Mouse (Mus musculus) adrenal gland, adult 2 months (tissue): ENCODE data around the gene Hc. TPM values are rescaled to one million over a fixed set of nuclear protein-coding genes. Genes with fewer than 3 reads are reported as not detected.
A peak's percentile ranks its signal among the peaks of the same experiment; 100 is the strongest.

Source experiments
- DNase-seq: peaks from one replicate; pipeline ENCODE4 v3.0.0; 2021
- polyA plus RNA-seq: library from polyadenylated mRNA; depleted of rRNA; stranded (reverse); fragments of >200 nt; gene quantifications from 2 replicates; pipeline ENCODE4 v1.2.3, GENCODE M21; 2012
- total RNA-seq, 2 experiments: library from RNA; stranded (reverse); gene quantifications; 2 replicates each; pipeline ENCODE4 v1.2.3; 2021

Gene Hc
- total and polyA plus RNA-seq, 3 experiments: 0.03 to 1.0 TPM; not detected in 1

DNA sequence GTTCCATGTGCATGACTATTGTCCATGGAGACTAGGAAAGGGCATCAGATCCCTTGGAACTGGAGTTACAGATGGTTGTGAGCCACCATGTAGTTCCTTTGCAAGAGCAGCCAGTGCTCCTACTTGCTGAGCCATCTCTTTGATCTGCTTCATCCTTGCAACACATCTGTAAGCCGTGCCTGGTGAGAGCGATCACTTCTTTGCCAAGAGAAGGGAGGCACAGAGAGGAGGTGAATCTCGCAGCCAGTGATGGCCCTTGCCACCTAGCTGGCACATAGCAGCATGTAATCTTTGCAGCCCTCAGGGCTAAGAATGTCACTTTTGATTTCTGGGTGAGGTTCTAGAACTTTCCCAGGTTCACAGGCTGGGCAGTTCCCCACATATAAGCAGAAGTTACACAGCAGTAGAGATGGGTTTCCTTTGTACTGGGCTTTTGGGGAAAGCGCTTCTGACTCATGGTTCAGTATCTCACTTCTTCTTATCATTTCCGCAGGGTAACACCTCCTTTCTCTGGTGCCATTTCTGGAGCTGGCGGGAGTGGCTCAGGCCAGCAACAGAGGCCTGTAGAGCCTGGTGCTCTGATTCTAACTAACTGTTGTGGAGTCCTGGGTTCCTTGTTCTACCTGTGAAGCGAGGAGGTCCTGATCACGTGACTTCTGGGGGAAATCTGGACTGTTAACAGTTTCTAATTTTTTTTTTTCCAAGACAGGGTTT, 84.1 kb downstream of the Hc start:
- DNase-seq: no peak

DNA sequence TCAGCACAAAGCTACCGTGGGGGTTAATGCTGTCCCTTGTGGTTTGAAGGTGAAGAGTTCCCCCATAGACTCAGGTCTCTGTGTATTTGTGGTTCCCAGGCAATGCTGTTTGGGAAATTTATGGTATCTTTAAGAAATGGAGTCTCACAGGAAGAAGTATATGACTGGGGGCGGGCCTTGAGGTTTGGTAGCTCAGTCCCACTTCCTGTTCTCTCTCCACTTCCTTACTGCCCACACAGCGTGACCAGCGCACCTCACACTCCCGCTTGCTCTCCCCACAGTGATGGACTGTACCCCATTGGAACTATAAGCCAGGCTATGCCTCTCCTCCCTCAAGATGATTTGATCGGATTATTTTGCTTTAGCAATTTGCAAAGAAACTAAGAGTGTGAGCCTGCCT, 84.8 kb downstream of the Hc start:
- no peak for DNase-seq

DNA sequence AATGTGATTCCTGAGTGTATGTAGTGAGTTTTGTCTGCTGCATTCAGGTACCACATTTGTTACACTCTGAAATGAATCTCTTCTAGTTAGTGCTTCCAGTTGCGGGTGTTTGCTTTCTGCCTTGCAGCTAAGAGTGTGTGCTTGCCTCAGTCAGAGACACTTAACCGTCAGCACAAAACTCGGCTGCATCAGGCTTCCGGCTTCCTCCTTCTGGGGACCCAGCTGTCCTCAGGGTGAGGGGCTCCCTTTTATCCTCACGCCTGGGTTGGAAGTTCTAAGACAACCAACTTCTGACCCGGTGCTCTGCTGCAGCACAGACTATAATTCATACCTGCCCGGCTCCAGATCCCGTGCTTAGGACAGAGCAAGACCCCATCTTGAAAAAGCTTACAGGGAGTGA, 88.2 kb downstream of the Hc start:
- DNase-seq: no peak

DNA sequence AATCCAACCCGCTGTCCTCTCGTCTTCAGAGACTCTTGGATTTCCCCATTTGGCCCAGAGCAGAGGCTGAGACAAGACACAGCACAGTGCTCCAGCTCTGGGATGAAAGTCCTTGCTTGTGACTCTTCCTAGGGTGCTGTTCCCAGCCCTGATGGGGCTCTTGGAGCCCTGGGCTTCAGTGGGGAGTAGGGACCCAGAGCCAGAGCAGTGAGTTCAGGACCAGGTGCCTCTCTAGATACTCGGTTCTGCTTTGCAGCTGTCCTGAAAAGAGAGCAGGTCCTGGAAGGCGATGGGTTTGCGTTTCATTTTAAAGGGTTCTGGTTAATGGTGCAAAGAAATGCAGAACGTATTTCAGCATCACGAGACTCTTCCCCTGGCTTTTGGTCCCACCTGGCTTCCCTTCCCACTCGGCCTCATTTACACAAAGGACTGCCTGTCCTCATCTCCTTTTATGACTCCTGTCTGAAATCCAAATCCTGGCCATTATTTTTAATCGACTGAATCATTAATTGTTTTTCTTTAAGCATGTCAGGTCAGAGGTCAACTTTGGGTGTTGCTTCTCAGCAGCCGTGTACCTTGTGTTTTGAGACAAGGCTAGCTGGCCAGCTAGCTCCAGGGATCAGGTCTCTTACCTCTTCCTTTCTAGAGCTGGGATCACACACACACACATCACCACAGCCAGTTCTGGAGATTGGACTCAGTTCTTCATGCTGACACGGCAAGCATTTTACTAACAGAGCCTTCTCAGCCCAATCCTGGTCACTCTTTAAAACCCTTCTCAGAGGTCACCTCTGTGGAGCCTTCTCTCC, 90.0 kb downstream of the Hc start:
- DNase-seq: no peak

DNA sequence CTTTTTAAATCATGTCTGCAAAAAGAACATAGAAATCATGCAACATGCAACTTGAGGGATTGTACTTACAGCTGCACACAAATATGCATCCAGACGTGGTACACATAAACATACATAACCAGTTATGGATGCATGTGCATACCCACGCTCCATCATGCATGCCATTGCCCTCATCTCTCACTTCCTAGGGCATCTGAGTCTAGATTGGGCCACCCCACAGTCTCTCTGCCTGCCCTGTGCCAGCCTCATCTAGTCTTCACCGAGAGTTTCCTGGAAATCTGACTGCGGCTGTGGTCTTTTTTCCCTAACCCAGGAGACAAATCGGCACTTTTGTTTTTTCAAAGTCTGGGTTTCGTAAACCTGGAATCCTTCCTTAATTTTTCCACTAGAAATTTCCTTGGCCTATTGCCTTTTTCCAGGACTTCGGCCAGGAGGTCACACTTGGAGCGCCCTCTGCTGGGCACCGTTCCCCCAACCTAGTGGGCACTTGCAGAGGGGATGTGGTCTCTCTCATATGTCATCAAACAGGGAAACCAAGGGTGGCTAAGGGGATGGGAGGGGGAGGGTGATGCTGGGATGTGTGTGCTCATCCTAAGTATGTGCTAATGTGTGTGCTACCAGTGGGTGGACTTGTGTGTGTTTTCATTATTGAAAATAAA, 91.0 kb downstream of the Hc start:
- DNase-seq: peak; percentile 79

DNA sequence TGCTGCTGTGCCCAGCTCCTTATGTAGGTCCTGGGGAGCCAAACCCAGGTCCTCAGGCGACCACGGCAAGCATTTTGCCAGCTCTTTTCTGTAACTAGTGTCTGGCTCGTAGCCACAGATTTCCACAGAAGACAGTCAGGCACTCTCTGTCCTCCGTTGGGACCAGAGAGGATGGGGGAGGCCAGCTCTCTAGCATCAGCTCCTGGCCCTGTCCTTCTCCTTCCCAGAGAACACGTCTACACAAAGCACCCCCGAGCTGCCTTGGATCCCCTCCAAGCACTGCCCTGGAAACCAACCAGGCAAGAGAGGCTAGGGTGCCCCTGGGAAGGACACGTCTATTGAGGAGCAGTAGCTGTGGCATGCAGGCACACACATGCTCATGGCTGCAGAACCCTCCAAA, 92.1 kb downstream of the Hc start:
- no peak for DNase-seq

DNA sequence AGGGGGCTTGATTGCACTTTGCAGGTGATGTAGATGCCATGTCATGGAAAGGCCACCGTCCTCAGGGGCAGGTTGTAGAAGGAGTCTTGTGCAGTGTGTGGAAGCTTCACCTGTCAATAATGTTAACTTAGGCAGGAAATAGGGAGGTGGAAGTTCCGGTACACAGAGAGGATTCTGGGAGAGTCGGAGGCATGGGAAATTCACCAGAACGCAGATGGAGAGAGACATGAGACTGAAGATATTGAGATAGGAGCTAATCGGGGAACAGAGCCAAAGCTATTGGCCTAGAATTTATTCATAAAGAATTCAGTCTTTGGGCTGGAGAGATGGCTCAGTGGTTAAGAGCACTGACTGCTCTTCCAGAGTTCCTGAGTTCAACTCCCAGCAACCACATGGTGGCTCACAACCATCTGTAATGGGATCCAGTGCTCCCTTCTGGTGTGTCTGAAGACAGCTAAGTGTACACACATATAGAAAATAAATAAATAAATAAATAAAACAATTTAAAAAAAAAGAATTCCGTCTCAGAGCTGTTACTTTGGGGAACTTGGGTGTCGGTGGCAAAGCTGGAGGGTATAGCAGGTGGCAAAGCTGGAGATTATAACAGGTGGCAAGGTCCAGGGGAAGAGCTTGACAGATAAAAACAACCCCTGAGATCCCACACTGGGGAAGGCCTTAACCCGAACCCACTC, 94.8 kb downstream of the Hc start:
- DNase-seq: no peak

DNA sequence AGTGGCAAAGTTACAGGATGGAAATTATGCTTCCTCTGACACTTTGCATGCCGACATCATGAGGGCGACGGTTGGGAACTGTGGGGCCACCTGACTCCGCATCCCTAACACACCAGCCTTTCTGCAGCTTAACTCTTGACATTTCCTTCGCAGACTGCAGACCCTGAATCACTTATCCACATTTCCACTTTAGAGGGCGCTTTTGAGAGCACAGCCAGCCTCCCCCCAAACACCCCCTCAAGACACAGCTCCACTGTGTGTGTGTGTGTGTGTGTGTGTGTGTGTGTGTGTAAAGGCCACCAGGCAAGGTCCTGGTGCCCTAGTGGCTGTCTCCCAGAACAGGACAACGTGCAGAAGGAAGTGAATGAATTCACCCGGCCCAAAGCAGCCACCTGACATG, 95.4 kb downstream of the Hc start:
- DNase-seq: no peak

DNA sequence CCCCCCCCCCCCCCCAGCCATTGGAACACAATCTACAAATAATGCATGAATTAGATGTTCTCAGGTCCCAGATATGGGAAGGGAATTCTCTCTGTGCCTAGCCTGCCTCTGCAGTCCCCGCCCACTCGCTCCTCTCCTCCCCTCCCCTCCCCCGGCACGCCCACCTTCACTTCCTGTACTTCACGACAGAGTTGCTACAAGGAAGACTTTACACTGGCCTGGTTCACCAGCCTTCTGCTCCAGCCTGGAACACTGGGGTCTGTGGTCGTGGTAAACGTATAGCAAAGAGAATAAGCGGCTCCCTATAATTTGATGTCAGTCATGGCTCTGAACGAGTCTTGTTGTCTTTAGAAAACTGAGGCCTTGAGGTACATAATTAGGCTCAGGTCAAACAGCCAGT, 95.9 kb downstream of the Hc start:
- no peak for DNase-seq

DNA sequence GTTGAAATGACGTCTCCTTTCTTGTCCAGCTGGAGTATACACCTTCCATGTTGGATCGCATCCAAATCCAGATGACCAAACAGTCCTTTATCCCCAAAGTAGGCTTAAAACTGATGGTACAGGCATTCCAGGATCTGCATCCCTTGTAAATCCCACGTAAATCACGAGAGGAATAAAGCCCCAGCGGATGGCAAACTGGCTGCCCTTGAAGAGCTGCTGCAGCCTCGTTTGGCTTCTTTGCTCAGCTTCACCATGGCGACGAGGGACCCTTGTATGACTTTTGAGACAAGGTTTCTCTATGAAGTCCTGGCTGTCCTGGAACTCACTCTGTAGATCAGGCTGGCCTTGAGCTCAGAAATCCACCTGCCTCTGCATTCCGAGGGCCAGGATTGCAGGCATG, 96.6 kb downstream of the Hc start:
- no peak for DNase-seq

DNA sequence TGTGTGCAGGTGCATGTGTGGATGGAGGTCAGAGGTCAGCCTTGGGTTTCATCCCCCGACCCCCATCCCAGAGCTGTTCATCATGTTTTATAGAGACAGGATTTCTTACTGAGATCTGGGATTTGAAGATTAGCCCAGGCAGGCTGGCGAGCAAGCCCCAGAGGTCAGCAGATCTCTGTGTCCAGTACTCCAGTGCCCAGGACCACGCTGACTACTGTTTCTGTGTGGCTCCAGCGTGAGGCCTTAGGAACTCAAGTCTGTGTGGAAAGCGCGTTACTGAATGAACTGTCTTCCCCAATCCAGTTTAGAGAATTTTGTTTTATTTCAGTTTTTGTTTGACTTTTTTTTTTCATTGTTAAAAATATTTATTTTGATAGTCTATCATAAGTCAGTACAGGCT, 97.0 kb downstream of the Hc start:
- DNase-seq: no peak

DNA sequence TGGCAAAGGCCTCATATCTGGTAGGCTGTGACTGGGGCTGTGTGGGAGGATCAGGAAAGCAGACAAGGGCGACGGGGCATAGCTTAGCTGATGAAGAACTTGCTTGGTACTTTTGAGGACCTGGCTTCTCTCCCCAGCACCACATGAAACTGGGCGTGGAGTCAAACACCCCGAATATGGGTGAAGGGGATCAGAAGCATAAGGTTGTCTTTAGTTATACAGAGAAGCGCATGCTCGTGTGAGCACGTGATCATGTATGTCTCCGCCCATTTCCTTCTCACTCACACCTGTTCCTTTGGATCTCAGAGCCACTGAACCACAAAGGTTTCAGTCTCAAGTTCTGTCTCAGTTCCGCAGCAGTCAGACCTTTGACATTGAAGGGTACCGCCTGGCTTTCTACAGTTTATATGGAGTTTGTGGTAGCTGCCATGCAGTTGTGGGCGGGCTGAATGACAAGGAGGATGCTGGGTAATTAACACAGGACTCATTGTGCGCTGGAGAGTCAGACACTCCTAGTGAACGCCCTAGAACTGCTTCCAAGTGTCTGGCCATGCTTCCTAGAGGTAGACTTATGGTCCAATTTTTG, 97.8 kb downstream of the Hc start:
- no peak for DNase-seq

DNA sequence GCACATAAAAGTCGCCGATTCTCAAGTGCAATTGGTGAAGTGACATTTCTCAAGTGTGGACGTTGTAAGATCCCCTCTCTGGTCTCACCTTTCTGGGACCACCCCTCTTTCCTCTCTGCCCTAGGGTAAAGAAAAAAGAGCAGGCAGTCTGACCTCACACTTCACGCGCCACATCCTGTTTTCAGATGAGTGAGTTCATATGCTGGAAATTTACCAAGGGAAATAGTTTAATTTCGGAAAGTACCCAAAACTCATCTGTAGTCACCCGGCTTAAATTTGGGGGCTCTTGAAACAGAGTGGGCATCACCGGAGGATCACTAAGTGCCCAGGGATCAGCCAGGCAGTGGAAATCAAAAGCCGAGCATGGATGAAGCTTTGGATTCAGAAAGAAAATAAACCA, 98.3 kb downstream of the Hc start:
- DNase-seq: no peak

DNA sequence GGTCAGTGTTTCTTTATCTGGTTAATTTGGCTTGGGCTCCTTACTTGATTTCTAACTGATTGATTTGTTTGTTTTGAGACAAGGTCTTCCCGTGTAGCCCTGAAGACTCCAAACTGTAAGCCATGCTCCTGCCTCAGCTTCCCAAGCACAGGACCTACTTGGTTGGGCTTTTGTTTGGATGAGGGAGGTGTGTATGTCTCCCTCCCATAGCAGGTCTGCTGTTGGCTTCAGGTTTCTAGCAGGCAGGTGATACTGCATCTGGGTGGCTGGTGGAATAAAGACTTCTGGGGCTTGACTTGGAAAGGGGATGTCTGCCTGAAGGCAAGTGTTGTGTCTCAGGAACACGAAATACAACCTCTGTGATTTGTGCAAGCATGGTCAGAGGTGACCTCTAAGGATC, 99.0 kb downstream of the Hc start:
- no peak for DNase-seq

DNA sequence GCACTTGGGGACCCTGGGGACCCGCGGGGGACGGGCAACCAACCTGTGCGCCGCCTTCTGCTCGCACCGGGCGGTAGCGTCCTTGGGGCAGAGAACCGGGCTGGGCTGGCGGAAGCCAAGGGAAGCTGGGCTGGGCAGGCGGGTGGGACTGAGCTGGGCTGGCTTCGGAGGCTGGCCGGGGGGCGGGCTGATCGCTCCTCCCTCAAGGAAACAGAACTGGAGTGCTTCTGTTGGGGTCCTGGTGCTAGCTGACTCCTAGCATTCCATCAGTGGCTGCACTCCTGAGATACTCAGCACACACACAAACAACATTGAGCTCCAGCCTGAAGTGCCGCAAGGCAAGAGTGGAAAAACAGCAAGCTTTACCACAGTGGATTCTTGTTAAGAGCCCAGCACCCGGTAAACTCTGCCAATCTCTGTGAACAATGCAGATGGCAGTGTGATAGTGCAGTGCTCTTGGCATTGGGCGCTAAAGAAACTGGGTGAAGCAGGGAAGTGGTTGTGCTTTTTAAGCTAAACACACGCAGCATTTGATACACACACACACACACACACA, 99.7 kb downstream of the Hc start, which contains the start of gene Traf1:
TSS of gene Traf1 (minus strand) at position 292 of the 556 bp plus-strand sequence.
- DNase-seq: peak; percentile 72

DNA sequence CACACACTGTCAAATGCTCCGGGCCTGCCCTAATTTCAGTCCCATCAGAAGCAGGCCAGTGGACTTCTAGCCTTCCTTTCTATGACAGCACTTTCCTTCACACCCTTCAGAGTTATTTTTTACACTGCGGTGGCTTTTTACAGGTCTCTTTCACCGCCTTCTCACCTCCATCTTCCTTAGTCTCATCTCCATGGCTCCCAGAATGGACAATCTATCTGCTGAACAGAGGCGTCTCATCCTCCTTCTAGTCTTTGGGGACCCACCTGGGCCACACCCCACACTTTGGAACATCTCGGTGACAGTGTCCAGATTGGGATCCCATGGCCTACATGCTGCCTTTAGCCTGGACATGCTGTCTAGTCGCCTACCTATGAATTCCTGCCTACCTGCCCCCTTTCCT, 100.3 kb downstream of the Hc start:
- no peak for DNase-seq

DNA sequence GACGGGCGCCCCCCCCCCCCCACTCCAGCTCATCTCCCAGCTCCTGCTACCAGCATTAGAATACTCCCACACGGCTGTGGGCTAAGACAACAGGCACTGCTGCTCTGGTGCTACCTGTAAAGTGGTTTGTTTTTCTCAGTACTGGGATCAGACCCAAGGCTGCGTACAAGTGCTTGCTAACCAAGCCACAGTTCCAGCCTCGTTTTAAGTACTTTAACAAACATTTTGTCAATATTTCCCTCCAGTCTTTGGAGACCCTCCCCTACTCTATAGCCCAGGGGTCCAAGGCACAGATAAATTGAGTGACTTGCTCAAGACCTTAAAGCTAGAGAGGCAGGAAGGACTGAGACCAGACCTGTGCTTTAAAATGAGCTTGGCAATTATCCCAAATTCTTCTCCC, 100.8 kb downstream of the Hc start:
- no peak for DNase-seq

DNA sequence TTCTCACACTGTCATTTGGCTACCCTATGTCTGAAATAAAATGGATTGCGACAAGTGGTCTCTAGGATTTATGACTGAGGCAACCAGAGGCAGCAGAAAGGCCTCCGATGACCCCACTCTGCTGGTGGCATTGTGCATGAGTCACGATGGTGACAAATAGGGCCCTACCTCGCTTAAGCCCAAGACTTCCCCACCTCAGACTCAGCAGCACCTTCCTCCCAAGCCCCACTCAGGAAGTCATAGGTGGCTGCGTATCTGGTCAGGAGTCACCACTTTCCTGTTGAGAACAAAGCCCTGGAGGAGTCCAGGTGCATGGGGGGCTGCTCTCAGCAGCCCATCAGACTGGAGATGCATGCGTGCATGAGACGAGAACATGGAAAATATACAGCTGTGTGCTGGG, 102.7 kb downstream of the Hc start:
- peak; percentile 33 for DNase-seq

DNA sequence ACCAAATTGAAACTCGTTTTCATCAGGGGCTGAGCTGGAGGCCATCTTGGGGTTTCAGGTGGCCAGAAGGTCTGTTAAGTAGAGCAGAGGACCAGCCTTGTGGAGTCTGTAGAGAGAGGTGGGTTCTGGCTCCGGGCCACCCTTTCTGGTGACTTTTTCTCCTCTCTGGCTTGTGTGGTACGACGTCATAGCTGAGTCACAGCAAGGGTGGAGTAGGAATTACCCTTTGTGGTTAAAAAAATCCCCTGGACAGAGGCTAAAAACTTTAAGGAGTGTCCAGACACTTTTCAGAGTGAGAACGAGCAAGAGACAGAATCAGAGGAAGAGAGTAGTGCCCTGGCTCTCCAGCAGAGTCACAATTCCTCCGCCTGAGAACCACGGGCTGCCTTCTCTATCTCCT, 103.2 kb downstream of the Hc start:
- no peak for DNase-seq

DNA sequence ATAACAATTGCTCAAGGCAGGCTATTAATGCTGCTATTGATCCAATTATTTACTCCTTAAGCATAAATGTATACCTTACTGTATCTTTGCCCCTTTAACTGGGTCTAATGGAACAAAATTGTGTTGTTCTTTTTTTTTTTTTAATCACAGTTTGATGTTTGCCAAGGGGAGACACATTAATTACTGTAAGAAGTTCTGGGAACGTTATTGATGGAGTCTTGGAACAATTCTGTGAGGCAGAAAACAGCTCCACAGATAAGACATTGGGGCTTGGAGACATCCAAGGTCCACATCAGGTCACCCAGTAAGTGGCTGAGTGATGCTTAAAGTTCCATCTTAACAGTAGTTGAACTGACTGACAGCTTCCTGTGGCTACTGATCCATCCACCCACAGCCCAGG, 103.8 kb downstream of the Hc start:
- no peak for DNase-seq

DNA sequence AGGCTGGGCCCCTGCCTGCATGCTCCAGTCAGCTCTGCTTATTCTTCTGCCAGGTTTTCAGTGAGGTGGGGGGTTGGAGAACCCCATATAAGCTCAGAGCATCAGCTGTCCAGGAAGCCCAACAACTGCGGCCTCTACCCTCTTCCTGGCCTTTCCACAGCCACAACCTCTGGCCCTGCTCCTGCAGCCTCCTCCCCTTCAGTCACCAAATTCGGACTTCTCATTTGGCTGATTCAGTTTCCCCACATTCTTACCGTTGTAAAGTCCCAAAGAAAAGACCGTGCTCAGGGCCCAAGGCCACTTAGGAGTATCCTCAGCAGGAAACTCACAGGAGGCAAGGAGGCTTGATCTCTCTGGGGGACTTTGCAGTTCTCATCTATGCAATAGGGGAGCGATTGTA, 104.3 kb downstream of the Hc start:
- DNase-seq: no peak

DNA sequence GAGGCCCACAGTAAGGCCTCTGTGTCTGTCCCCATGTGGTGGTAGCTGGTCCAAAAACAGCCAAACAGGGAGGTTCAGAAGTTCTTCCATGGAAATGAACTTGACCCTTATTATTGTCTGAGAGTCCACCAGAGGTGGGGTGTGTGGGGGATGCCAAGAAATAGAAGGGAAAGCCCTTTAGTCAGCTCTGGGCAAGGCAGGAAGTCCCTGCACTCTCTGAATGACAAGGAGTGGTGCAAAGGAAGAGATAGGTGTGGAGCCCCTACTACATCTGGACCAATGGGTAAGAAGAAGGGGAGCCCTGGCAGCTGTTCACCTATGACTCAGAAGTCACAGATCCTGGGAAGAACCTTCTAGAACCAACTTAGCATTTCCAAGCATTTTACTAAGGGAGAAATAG, 106.9 kb downstream of the Hc start:
- no peak for DNase-seq
